Mouse (Mus musculus): Measurements from ENCODE around the gene Areg. TPM values are rescaled to one million over a fixed set of nuclear protein-coding genes. Genes with fewer than 3 reads are reported as not detected.

The Areg gene
- polyA plus RNA-seq, 1 experiment = 0.47 TPM

- Histone ChIP-seq H3K27ac (ENCODE audit: control insufficient read depth, insufficient read depth, low read length) (no peak overlapping the region), H3K4me3 (ENCODE audit: control insufficient read depth, insufficient read depth, low read length) (no peak overlapping the region), H3K36me3 (ENCODE audit: control insufficient read depth, insufficient read depth, low read length) (no peaks in the 10 kb centered on the region), H3K27me3 (ENCODE audit: control insufficient read depth, insufficient read depth, low read length) (no peaks in the 10 kb centered on the region), H3K4me1 (replicated peaks; ENCODE audit: control insufficient read depth, insufficient read depth, low read length) (no peaks in the 10 kb centered on the region)
- DNase-seq = no peak
- TF ChIP-seq POLR2A (IDR thresholded peaks at IDR 0.05; ENCODE audit: control insufficient read depth, extremely low read depth, insufficient read depth, low read length, poor library complexity) = no peak
- no peak for TF ChIP-seq CTCF (IDR thresholded peaks at IDR 0.05; ENCODE audit: borderline replicate concordance, control insufficient read depth, extremely low read depth, insufficient read depth, low read length, poor library complexity)
- 92% methylated on average over 8 of the region's 8 CpGs for WGBS
Observed at GRCm38 (mm10) chr5:91156677-91157076, 17.3 kb downstream of the Areg start.

- Histone ChIP-seq H3K4me3 (ENCODE audit: control insufficient read depth, insufficient read depth, low read length) (no peak overlapping the region), H3K27ac (ENCODE audit: control insufficient read depth, insufficient read depth, low read length) (no peak overlapping the region), H3K36me3 (ENCODE audit: control insufficient read depth, insufficient read depth, low read length) (no peaks in the 10 kb centered on the region), H3K4me1 (replicated peaks; ENCODE audit: control insufficient read depth, insufficient read depth, low read length) (no peaks in the 10 kb centered on the region), H3K27me3 (ENCODE audit: control insufficient read depth, insufficient read depth, low read length) (no peaks in the 10 kb centered on the region)
- DNase-seq = no peak
- WGBS = 55% methylated on average over 3 of the region's 3 CpGs
- TF ChIP-seq POLR2A (IDR thresholded peaks at IDR 0.05; ENCODE audit: control insufficient read depth, extremely low read depth, insufficient read depth, low read length, poor library complexity) = no peak
- TF ChIP-seq CTCF (IDR thresholded peaks at IDR 0.05; ENCODE audit: borderline replicate concordance, control insufficient read depth, extremely low read depth, insufficient read depth, low read length, poor library complexity) = no peak
Observed at GRCm38 (mm10) chr5:91157169-91157568, 17.8 kb downstream of the Areg start.

- no peak for TF ChIP-seq CTCF (IDR thresholded peaks at IDR 0.05; ENCODE audit: borderline replicate concordance, control insufficient read depth, extremely low read depth, insufficient read depth, low read length, poor library complexity)
- no peak for TF ChIP-seq POLR2A (IDR thresholded peaks at IDR 0.05; ENCODE audit: control insufficient read depth, extremely low read depth, insufficient read depth, low read length, poor library complexity)
- no peak overlapping the region for H3K4me3 ChIP-seq (ENCODE audit: control insufficient read depth, insufficient read depth, low read length)
- WGBS = 93% methylated on average over 4 of the region's 4 CpGs
- no peaks in the 10 kb centered on the region for H3K4me1 ChIP-seq (replicated peaks; ENCODE audit: control insufficient read depth, insufficient read depth, low read length)
- H3K27ac ChIP-seq (ENCODE audit: control insufficient read depth, insufficient read depth, low read length) = no peak overlapping the region
- no peaks in the 10 kb centered on the region for H3K27me3 ChIP-seq (ENCODE audit: control insufficient read depth, insufficient read depth, low read length)
- no peak for DNase-seq
- no peaks in the 10 kb centered on the region for H3K36me3 ChIP-seq (ENCODE audit: control insufficient read depth, insufficient read depth, low read length)
Observed at GRCm38 (mm10) chr5:91162787-91163186, 23.4 kb downstream of the Areg start.

- no peak for TF ChIP-seq CTCF (IDR thresholded peaks at IDR 0.05; ENCODE audit: borderline replicate concordance, control insufficient read depth, extremely low read depth, insufficient read depth, low read length, poor library complexity)
- no peak for TF ChIP-seq POLR2A (IDR thresholded peaks at IDR 0.05; ENCODE audit: control insufficient read depth, extremely low read depth, insufficient read depth, low read length, poor library complexity)
- no peaks in the 10 kb centered on the region for H3K36me3 ChIP-seq (ENCODE audit: control insufficient read depth, insufficient read depth, low read length)
- 94% methylated on average over 5 of the region's 5 CpGs for WGBS
- H3K4me3 ChIP-seq (ENCODE audit: control insufficient read depth, insufficient read depth, low read length) = no peak overlapping the region
- no peak overlapping the region for H3K27ac ChIP-seq (ENCODE audit: control insufficient read depth, insufficient read depth, low read length)
- H3K4me1 ChIP-seq (replicated peaks; ENCODE audit: control insufficient read depth, insufficient read depth, low read length) = no peaks in the 10 kb centered on the region
- DNase-seq = no peak
- H3K27me3 ChIP-seq (ENCODE audit: control insufficient read depth, insufficient read depth, low read length) = no peaks in the 10 kb centered on the region
Observed at GRCm38 (mm10) chr5:91166601-91167000, 27.2 kb downstream of the Areg start.

- Histone ChIP-seq H3K27me3 (ENCODE audit: control insufficient read depth, insufficient read depth, low read length) (no peaks in the 10 kb centered on the region), H3K4me1 (replicated peaks; ENCODE audit: control insufficient read depth, insufficient read depth, low read length) (no peaks in the 10 kb centered on the region), H3K27ac (ENCODE audit: control insufficient read depth, insufficient read depth, low read length) (no peak overlapping the region), H3K4me3 (ENCODE audit: control insufficient read depth, insufficient read depth, low read length) (no peak overlapping the region), H3K36me3 (ENCODE audit: control insufficient read depth, insufficient read depth, low read length) (no peaks in the 10 kb centered on the region)
- no peak for DNase-seq
- TF ChIP-seq CTCF (IDR thresholded peaks at IDR 0.05; ENCODE audit: borderline replicate concordance, control insufficient read depth, extremely low read depth, insufficient read depth, low read length, poor library complexity) = no peak
- TF ChIP-seq POLR2A (IDR thresholded peaks at IDR 0.05; ENCODE audit: control insufficient read depth, extremely low read depth, insufficient read depth, low read length, poor library complexity) = no peak
Observed at GRCm38 (mm10) chr5:91176397-91176796, 37.0 kb downstream of the Areg start.

- Histone ChIP-seq H3K27me3 (ENCODE audit: control insufficient read depth, insufficient read depth, low read length) (no peaks in the 10 kb centered on the region), H3K36me3 (ENCODE audit: control insufficient read depth, insufficient read depth, low read length) (no peaks in the 10 kb centered on the region), H3K4me1 (replicated peaks; ENCODE audit: control insufficient read depth, insufficient read depth, low read length) (no peaks in the 10 kb centered on the region), H3K4me3 (ENCODE audit: control insufficient read depth, insufficient read depth, low read length) (no peak overlapping the region), H3K27ac (ENCODE audit: control insufficient read depth, insufficient read depth, low read length) (no peak overlapping the region)
- no peak for DNase-seq
- 84% methylated on average over 3 of the region's 3 CpGs for WGBS
- no peak for TF ChIP-seq POLR2A (IDR thresholded peaks at IDR 0.05; ENCODE audit: control insufficient read depth, extremely low read depth, insufficient read depth, low read length, poor library complexity)
- TF ChIP-seq CTCF (IDR thresholded peaks at IDR 0.05; ENCODE audit: borderline replicate concordance, control insufficient read depth, extremely low read depth, insufficient read depth, low read length, poor library complexity) = no peak
Observed at GRCm38 (mm10) chr5:91194572-91194971, 55.2 kb downstream of the Areg start.

Other genes starting within 250 kb of the Areg start
- 4.2 and 5.4 TPM in 2 replicates for gene Cxcl1, start 248.4 kb upstream of the Areg start, polyA plus RNA-seq (2012; rRNA removed)
- 18.0 and 23.5 TPM in 2 replicates for gene Cxcl2, start 235.7 kb upstream of the Areg start, polyA plus RNA-seq (2012; rRNA removed)
- gene Mthfd2l, start 208.5 kb upstream of the Areg start, polyA plus RNA-seq (2012; rRNA removed) = 23.5 and 32.5 TPM in 2 replicates
- 0.08 TPM in 1 of 2 replicates, not detected in the other for gene Epgn, start 112.1 kb upstream of the Areg start, polyA plus RNA-seq (2012; rRNA removed)
- gene Ereg, start 65.0 kb upstream of the Areg start, polyA plus RNA-seq (2012; rRNA removed) = 0.01 and 0.03 TPM in 2 replicates